Mouse (Mus musculus) kidney, embryonic 15.5 days (tissue): ENCODE results near the gene Klk4. TPM values are rescaled to one million over a fixed set of nuclear protein-coding genes. Genes with fewer than 3 reads are reported as not detected.

Experiments used
- ATAC-seq: fragments of 200-750 bp; cut with Nextera tagmentation; replicated peaks from 2 replicates; pipeline ENCODE4 v1.8.0; 2017; ENCODE audit warnings: moderate TSS enrichment; ENCODE audit not compliant: low FRiP score
- H3K27ac ChIP-seq: fragments of 300-500 bp; sonication (generic); 2 replicates; pipeline ENCODE4 v1.5.1; 2015; ENCODE audit warnings: mild to moderate bottlenecking, inconsistent platforms
- H3K27me3 ChIP-seq: fragments of 300-500 bp; sonication (generic); 2 replicates; pipeline ENCODE4 v1.6.1; 2015; ENCODE audit warnings: inconsistent platforms
- H3K36me3 ChIP-seq: fragments of 300-500 bp; sonication (generic); 2 replicates; pipeline ENCODE4 v1.6.1; 2015; ENCODE audit warnings: inconsistent platforms
- H3K4me1 ChIP-seq: fragments of 300-500 bp; sonication (generic); 2 replicates; pipeline ENCODE4 v1.6.1; 2015; ENCODE audit warnings: inconsistent platforms
- H3K4me2 ChIP-seq: fragments of 300-500 bp; sonication (generic); 2 replicates; pipeline ENCODE4 v1.6.1; 2015; ENCODE audit warnings: moderate library complexity, mild to moderate bottlenecking, inconsistent platforms
- H3K4me3 ChIP-seq: fragments of 300-500 bp; sonication (generic); replicated peaks from 2 replicates; pipeline ENCODE4 v1.5.1; 2015; ENCODE audit warnings: mild to moderate bottlenecking, inconsistent platforms
- H3K9ac ChIP-seq: fragments of 300-500 bp; sonication (generic); 2 replicates; pipeline ENCODE4 v1.6.1; 2015; ENCODE audit warnings: mild to moderate bottlenecking, inconsistent platforms
- H3K9me3 ChIP-seq: fragments of 300-500 bp; sonication (generic); replicated peaks from 2 replicates; pipeline ENCODE4 v1.6.1; 2016; ENCODE audit warnings: inconsistent platforms
- WGBS: fragments of 180-500 bp; shearing (Covaris S2); methylation state at CpG from one replicate; pipeline ENCODE4 v1.1.7; 2015; ENCODE audit warnings: mixed read lengths; 5-methylcytosine and 5-hydroxymethylcytosine counted together
- polyA plus RNA-seq: library from polyadenylated mRNA; unstranded; fragments of >200 nt; fragmentation: Nextera tagmentation; extraction: Ambion mirVana; gene quantifications from 2 replicates; pipeline ENCODE4 v1.2.1, GENCODE M21; 2015

Klk4 gene
- polyA plus RNA-seq: 0.12 TPM in 1 of 2 replicates, not detected in the other

GRCm38 (mm10) chr7:43880912-43881311 is at the start of gene Klk4:
TSS of gene Klk4 (plus strand) at chr7:43881160.
- Histone ChIP-seq H3K36me3 (no peaks in the 10 kb centered on the region), H3K27ac (no peak within 1 kb of the TSS), H3K4me2 (no peak within 1 kb of the TSS), H3K9ac (no peak within 1 kb of the TSS), H3K4me3 (no peak within 1 kb of the TSS), H3K9me3 (no peaks in the 10 kb centered on the region), H3K4me1 (0 out of 2 replicates have a peak, but pooled peaks cover 4% of the 10 kb centered on the region), H3K27me3 (peaks cover 10% of the 10 kb centered on the region; the same call in 1 of the 2 replicates)
- ATAC-seq: no peak
- 15% methylated on average over 3 of the region's 3 CpGs for WGBS

GRCm38 (mm10) chr7:43841701-43842100 is 39.3 kb upstream of the Klk4 start, which contains the start of gene Klk5:
TSS of gene Klk5 (plus strand) at chr7:43841971.
- H3K9ac ChIP-seq: no peak within 1 kb of the TSS
- no peak within 1 kb of the TSS for H3K4me3 ChIP-seq
- H3K27ac ChIP-seq: no peak within 1 kb of the TSS
- WGBS: 52% methylated on average over 3 of the region's 3 CpGs
- no peak within 1 kb of the TSS for H3K4me2 ChIP-seq
- no peaks in the 10 kb centered on the region for H3K27me3 ChIP-seq
- no peaks in the 10 kb centered on the region for H3K4me1 ChIP-seq
- no peaks in the 10 kb centered on the region for H3K9me3 ChIP-seq
- no peaks in the 10 kb centered on the region for H3K36me3 ChIP-seq
- no peak for ATAC-seq

DNA sequence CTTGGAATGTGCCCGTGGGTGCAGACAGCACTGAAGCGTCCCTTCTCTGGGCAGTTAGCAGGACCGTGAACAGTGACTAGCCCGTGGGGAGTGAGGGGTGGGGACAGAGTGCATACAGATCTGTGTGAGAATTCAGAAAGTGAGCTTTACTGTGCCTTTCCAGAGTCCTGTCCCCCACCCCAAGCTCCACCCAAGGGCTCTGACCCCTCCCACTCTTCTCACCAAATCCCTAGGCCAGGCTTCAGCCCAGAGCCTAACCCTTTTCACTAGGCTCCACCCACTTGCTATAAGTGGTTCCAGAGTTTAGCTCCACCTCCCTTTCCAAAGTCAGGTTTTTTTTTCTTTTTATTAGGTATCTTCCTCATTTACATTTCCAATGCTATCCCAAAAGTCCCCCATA is 37.2 kb upstream of the Klk4 start:
- no peaks in the 10 kb centered on the region for H3K36me3 ChIP-seq
- H3K9me3 ChIP-seq: no peaks in the 10 kb centered on the region
- no peak overlapping the region for H3K27ac ChIP-seq
- no peak overlapping the region for H3K4me2 ChIP-seq
- H3K9ac ChIP-seq: no peak overlapping the region
- H3K4me1 ChIP-seq: no peaks in the 10 kb centered on the region
- H3K27me3 ChIP-seq: no peaks in the 10 kb centered on the region
- no peak for ATAC-seq
- no peak overlapping the region for H3K4me3 ChIP-seq
- 91% methylated on average over 4 of the region's 4 CpGs for WGBS

GRCm38 (mm10) chr7:43851616-43852015 is 29.3 kb upstream of the Klk4 start:
- H3K4me2 ChIP-seq: no peak overlapping the region
- no peak overlapping the region for H3K27ac ChIP-seq
- no peak overlapping the region for H3K4me3 ChIP-seq
- WGBS: 87% methylated on average over 6 of the region's 6 CpGs
- no peaks in the 10 kb centered on the region for H3K4me1 ChIP-seq
- no peaks in the 10 kb centered on the region for H3K27me3 ChIP-seq
- no peaks in the 10 kb centered on the region for H3K9me3 ChIP-seq
- ATAC-seq: no peak
- no peak overlapping the region for H3K9ac ChIP-seq
- no peaks in the 10 kb centered on the region for H3K36me3 ChIP-seq

DNA sequence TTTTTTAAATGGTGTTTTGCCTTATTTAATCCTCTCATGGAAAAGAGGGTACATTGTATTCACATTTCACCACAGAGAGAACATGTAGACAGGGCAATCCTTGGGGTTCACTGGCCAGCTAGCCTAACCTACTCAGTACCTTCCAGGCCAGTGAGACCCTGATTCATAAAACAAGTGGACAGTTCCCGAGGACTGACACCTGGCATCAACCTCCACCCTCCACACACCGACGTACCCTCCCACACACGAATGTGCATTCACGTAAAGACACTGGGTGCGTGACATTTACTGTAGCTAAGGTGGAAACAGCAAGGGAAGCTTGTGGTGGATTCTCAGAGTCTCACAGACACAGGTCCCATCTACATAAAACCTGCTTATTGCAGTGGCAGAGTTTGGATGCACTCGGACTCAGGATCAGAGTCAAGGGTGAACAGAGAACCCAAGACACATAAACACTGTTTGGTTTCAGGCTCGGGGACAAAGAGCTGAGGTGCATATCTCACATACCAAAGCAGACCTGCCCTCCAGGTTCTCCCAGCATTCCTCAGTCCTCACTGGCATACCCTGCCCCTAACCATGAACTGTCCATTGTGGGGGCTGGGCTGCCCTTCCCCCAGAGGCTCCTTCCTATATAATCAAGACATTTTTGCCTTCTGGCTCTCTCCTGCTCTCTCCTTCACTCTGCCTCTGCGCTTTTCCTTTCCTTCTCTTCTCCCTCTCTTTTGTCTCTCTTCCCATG is 26.1 kb upstream of the Klk4 start:
- Histone ChIP-seq H3K9me3 (no peaks in the 10 kb centered on the region), H3K27me3 (no peaks in the 10 kb centered on the region), H3K9ac (no peak overlapping the region), H3K4me1 (no peaks in the 10 kb centered on the region), H3K4me3 (no peak overlapping the region), H3K36me3 (no peaks in the 10 kb centered on the region), H3K27ac (no peak overlapping the region), H3K4me2 (no peak overlapping the region)
- 61% methylated on average over 9 of the region's 9 CpGs for WGBS
- ATAC-seq: no peak

DNA sequence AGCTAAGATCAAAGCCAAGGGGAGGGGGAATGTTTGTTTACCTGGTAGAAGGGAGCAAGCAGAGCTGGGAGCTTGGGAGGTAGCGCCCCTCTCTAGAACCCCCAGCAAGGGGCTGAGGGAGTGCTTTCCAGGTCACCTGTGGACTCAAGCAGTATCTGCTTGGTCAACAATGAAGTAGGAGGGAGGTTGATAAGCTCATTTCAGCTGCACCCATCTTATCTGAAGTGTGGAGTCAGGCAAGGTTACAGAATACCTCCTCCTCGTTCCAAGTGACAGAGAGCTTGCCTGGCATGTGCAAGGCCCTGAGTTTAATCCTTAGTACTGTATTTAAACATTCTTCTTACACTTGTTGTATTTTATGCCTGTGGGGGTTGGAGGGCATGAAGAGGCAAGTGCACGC is 25.3 kb upstream of the Klk4 start:
- Histone ChIP-seq H3K9ac (no peak overlapping the region), H3K27ac (no peak overlapping the region), H3K36me3 (no peaks in the 10 kb centered on the region), H3K4me2 (no peak overlapping the region), H3K27me3 (no peaks in the 10 kb centered on the region), H3K4me3 (no peak overlapping the region), H3K4me1 (peaks cover 5% of the 10 kb centered on the region), H3K9me3 (no peaks in the 10 kb centered on the region)
- ATAC-seq: no peak
- 62% methylated on average over 3 of the region's 3 CpGs for WGBS

GRCm38 (mm10) chr7:43856307-43856706 is 24.7 kb upstream of the Klk4 start:
- H3K36me3 ChIP-seq: no peaks in the 10 kb centered on the region
- no peaks in the 10 kb centered on the region for H3K9me3 ChIP-seq
- WGBS: 77% methylated on average over 7 of the region's 7 CpGs
- no peak overlapping the region for H3K4me2 ChIP-seq
- peaks cover 5% of the 10 kb centered on the region for H3K4me1 ChIP-seq
- H3K27ac ChIP-seq: no peak overlapping the region
- no peaks in the 10 kb centered on the region for H3K27me3 ChIP-seq
- no peak for ATAC-seq
- H3K9ac ChIP-seq: no peak overlapping the region
- H3K4me3 ChIP-seq: no peak overlapping the region

DNA sequence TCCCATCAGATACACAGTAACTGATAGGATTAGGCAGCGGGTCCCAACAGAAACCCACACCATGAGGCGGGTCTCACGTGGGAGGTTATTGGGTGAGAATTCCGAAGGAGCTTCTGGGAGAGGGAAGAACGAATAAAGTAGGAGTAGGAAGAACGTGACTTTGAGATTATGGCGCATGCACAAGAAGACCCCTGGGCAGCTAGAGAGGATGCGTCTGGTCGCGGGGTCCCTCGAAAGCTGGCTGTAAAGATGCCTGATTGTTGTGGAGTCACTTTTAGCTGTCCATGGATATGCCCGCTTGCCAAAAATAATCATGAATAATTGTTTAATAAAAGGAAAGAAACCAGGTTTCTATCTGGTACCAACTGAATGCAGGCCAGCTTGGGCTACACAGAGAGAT is 23.5 kb upstream of the Klk4 start:
- Histone ChIP-seq H3K36me3 (no peaks in the 10 kb centered on the region), H3K4me3 (no peak overlapping the region), H3K4me2 (no peak overlapping the region), H3K9ac (no peak overlapping the region), H3K27me3 (no peaks in the 10 kb centered on the region), H3K9me3 (no peaks in the 10 kb centered on the region), H3K27ac (no peak overlapping the region), H3K4me1 (peaks cover 5% of the 10 kb centered on the region)
- ATAC-seq: no peak
- 94% methylated on average over 12 of the region's 12 CpGs for WGBS

- WGBS: 49% methylated on average over 8 of the region's 8 CpGs
- H3K4me2 ChIP-seq: no peak overlapping the region
Measured at GRCm38 (mm10) chr7:43860411-43860810, 20.5 kb upstream of the Klk4 start.

DNA sequence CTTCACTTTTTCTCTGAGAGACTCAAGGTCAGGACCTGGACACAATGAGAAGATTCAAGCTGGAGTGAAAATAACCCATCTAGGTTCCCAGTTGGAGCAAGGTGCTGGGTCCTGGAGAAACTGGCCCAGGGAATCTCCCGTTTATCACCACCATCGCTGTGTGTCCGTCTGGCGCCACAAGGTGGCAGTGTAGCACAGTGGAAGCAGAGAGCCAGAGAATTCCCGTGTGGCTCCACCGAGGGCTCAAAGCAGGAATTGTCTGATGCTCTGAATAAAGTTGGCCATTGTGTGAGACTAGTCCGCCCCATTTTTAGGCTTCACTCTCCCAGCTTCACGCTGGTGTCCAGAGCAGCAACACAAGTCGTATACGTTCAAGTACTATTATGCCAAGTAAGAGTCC is 7.7 kb upstream of the Klk4 start:
- 8% methylated on average over 10 of the region's 10 CpGs for WGBS
- Histone ChIP-seq H3K36me3 (no peaks in the 10 kb centered on the region), H3K4me2 (no peak overlapping the region), H3K9me3 (no peaks in the 10 kb centered on the region), H3K9ac (no peak overlapping the region), H3K4me1 (peaks cover 9% of the 10 kb centered on the region; the same call in 1 of the 2 replicates), H3K27me3 (no peaks in the 10 kb centered on the region), H3K4me3 (no peak overlapping the region), H3K27ac (no peak overlapping the region)
- 0 out of 2 replicates have a peak, but pooled peaks have one; percentile 29 for ATAC-seq

More at GRCm38 (mm10) chr7:43860411-43860810, 20.5 kb upstream of the Klk4 start:
- Histone ChIP-seq H3K9me3 (no peaks in the 10 kb centered on the region), H3K9ac (no peak overlapping the region), H3K27me3 (no peaks in the 10 kb centered on the region), H3K36me3 (no peaks in the 10 kb centered on the region), H3K27ac (no peak overlapping the region), H3K4me3 (no peak overlapping the region), H3K4me1 (peaks cover 5% of the 10 kb centered on the region)
- ATAC-seq: peak; percentile 44; the same call in 1 of the 2 replicates

- ATAC-seq: no peak
- 79% methylated on average over 3 of the region's 3 CpGs for WGBS
- Histone ChIP-seq H3K27ac (no peak overlapping the region), H3K4me1 (peaks cover 7% of the 10 kb centered on the region; the same call in 1 of the 2 replicates), H3K4me3 (no peak overlapping the region), H3K9ac (no peak overlapping the region), H3K9me3 (no peaks in the 10 kb centered on the region), H3K4me2 (no peak overlapping the region), H3K27me3 (no peaks in the 10 kb centered on the region), H3K36me3 (no peaks in the 10 kb centered on the region)
Measured at GRCm38 (mm10) chr7:43873674-43874073, 7.3 kb upstream of the Klk4 start.

DNA sequence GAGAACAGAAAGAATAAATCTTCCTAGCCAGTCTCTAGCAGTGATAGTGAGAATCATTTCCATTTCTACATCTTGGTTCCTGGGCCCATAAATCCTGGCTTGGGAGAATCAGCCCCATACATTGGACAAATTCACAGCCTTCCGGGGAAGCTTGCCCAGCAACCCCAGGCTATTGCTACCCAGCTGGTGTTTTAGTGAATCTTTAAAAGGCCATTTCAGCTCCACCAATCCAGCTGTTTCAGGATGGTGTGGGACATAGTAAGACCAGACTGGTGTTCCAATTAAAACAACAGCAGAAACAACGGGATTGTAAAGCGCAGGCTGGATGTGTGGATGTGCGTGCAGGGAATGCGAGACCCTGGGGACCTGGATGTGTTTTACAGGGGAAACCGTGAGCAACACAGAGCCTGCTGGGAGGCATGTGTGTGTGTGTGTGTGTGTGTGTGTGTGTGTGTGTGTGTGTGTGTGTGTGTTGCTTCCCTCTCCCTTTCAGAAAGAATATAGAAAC is 6.0 kb upstream of the Klk4 start:
- Histone ChIP-seq H3K4me3 (no peak overlapping the region), H3K4me1 (peaks cover 4% of the 10 kb centered on the region; the same call in 1 of the 2 replicates), H3K4me2 (no peak overlapping the region), H3K9me3 (no peaks in the 10 kb centered on the region), H3K27ac (no peak overlapping the region), H3K36me3 (no peaks in the 10 kb centered on the region), H3K9ac (no peak overlapping the region), H3K27me3 (0 out of 2 replicates have a peak, but pooled peaks cover 1% of the 10 kb centered on the region)
- WGBS: 66% methylated on average over 6 of the region's 6 CpGs
- no peak for ATAC-seq
